Mouse (Mus musculus): Measurements from ENCODE around the gene Spa17.

Spa17 gene

DNA sequence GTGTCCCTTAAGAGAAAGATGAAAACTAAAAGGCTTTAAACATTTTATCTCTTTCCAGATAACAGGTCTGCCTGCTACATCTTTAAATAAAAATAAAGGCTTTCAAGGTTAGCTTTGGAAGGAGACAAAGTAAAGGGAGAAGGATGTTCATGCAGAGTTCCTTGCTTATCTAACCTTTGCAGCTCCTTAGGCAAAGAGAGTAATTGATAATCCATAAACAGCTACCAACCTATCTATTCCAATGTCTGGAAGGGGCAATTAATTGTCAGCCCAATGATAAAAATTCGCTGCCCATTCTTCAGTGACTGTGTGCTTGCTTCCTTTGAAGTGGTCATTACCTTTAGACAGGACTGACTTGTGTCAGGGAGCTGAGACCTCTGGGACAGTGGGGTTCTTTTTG is 49.7 kb downstream of the Spa17 start:
- DNase-seq (ENCODE audit: low read depth, low spot score), result no peak

DNA sequence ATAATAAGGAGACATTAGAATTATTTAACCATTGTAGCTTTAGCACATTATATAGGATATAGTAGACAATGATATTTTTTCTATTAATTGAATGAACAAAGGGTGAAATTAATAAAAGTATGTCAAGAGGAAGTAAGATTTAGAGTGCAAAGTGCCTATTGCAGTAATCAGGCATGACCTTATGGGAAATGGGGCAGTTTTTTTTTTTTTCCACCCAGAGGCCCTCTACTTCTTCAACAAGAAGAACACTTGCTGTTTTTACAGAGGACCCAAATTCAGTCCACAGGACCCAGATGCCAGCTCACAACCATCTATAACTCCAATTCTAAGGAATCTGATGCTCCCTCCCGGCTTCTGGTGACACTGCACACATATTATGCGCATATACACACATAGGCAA is 52.9 kb downstream of the Spa17 start:
- no peak for DNase-seq (ENCODE audit: low read depth, low spot score)

DNA sequence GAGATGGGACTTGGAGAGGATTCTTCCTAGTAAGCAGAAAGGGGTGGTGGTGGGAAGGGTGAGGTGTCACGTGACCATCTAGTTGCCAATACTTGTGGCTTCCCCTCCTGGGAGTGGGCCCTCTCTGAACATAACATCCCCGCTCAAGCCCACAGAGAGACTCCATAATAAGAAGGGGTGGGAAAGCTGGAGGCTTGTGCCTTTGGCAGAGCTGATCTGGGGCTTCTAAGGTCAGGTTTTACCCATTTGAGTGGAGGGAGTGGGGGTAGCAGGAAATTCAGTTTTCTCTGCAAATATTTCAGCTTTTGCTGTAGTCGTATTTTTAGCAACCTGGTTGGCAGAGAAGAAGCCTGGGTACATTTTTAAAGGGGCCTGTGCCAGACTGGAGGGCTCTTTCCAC is 57.2 kb downstream of the Spa17 start:
- DNase-seq (ENCODE audit: low read depth, low spot score), result no peak

DNA sequence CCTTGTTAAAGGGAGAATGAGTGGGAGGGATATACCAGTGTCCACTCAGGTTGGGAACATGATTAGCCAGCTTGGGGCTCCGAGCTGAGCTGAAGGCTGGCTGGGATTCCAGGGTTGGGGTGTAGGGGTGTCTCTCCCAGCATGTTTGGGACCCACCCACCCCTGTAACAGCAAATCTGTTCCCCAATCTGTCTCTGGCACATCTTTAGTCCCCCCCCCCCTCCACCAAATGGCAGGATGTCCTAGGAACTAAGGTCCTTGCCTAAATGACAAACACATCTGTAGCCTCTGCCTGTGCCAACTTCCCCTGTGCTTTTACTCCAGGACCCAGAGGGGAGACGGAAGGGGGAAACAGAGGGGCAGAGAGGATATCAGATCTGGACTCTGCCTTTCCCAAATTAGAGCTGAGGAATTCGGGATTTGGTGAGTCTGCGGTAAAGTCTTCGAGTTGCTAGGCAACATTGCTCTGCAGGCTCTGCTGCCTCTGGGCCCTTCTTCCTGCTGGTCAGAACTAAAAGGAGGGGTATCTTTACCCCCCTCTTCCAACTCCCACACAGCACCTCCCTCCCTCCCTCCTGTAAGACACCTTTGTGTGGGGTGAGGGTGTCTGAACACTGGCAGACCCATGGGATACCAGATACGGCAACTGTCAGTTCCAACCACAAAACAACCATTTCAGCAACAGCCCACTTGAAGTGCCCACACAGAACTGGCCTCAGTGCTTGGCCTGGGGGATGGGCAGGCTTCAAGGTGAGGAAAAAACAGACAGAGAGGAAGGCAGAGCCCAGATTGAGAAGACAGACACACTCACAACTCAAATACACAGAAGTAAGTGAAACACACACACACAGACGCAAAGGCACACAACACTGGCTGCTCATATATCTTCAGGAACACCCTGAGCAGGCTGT is 58.4 kb downstream of the Spa17 start, which contains the start of gene Siae:
Gene Siae, plus strand, starts transcription at position 861 of the 911 bp plus-strand sequence.
- DNase-seq (ENCODE audit: low read depth, low spot score), result no peak

DNA sequence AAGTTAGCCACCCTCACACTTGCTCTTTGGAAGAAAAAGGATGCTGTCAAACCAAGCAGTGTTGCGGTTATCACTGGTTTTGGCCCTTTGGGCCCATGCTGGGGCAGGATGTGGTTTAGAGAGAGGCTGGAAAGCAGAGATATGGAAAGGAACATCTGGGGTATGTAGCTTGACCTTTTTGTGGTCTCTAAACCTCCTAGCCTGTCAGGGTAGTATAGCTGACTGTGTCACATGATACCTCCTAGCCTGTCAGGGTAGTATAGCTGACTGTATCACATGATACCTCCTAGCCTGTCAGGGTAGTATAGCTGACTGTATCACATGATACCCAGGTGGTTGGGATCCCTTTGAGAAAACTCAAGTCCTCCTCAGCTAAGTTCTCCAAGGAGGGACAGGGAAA is 59.2 kb downstream of the Spa17 start:
- no peak for DNase-seq (ENCODE audit: low read depth, low spot score)

All from forelimb bud, embryonic 11.5 days (tissue).